Mouse (Mus musculus) thymus, postnatal 0 days (tissue): ENCODE data around the gene Ntsr1. TPM values are rescaled to one million over a fixed set of nuclear protein-coding genes. Genes with fewer than 3 reads are reported as not detected.

ENCODE experiments used
- DNase-seq: peaks from one replicate; pipeline ENCODE4 v3.0.0-alpha.2; 2015; ENCODE audit warnings: low spot score
- polyA plus RNA-seq: library from polyadenylated mRNA; unstranded; fragments of >200 nt; fragmentation: Nextera tagmentation; extraction: Ambion mirVana; gene quantifications from 2 replicates; pipeline ENCODE4 v1.2.1, GENCODE M21; 2015

The Ntsr1 gene
- 0.04 and 0.10 TPM in 2 replicates for polyA plus RNA-seq

DNA sequence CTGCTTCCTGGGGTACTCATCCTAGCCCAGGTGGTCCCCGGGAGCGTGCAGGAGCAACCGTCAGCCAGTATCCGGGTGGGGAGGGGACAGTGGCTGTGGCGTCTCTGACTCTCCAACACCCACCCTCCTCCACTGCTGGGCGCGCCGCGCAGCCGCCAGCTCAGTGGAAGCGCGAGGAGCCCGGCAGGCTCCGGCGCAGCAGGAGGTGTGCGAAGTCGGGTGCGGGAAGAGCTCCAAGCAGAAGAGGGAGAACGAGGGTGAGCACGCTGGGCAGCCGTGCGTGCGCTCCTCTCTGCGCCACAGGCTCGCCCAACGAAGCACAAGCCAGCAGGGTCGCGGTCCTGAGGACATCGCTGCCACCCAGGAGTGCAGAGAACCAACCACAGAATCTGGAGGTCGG, at the start of gene Ntsr1:
Ntsr1 (plus strand) TSS at position 236 of the 400 bp plus-strand sequence.
- DNase-seq = no peak

DNA sequence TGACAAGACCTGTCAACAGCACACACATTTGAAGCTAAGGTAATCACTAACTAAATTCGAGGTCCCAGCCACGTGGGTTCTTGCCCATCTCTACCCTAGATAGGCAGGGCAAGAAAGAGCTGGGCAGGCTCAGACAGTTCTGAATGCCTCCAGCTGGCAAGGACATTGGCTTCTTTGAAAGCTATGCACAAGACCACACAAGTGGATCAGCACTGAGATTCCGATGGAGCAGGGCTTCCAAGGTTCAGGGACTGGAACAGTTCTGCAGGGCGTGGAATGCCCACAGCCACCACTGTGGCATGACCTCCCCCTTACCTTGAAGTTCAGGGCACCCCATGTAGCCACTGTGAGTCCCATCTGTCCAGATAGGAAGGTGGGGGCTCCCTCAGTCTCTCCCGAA, 49.2 kb upstream of the Ntsr1 start:
- DNase-seq = no peak

DNA sequence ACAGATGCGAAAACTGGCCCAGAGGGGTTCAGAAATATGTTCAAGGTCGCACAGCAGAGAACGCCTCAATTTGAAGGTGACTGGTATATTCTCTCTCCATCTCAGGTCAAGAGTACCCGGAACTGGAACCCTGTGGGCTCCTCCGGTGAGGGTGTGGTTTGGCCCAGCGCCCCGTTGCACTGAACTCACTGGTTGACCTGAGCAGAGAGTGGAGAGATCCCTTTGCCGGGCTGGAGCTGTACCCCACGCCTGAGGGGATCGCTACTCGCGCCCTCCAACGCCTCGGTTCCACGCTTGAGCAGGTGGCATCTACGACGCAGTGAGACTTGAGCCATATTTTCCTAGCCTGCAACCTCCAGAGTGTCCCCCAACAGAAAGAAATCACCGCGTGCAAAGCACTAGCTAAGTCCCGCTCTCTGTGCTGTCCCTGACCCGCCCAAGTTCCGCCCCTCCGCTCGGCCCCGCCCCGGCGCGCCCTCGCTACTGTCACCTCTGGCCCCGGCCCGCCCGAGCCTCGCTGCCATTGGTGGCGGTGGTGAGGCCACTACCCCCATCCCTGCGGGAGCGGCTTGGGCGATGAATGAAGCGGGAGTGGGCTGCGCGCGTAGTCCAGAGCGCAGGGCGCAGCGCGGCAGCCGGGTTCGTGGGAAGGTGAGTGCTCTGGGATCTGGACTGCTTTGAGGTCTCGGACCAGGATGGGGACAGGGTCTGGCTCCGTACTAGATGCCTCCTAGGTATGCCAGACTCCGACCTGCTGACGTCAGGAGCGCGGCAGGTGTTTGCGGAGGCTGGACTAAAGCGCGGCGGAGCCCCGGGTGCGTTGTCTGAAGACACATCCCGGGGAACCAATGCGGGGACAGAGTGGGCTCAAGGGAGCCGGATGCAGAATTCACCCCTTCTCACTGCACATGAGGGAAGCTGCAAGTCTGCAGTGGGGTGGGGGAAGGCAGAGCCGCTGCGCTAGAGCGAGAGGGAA, 43.8 kb upstream of the Ntsr1 start, which contains the start of gene Slco4a1:
Slco4a1 (plus strand) TSS at position 523 of the 976 bp plus-strand sequence.
- peak; percentile 89 for DNase-seq

DNA sequence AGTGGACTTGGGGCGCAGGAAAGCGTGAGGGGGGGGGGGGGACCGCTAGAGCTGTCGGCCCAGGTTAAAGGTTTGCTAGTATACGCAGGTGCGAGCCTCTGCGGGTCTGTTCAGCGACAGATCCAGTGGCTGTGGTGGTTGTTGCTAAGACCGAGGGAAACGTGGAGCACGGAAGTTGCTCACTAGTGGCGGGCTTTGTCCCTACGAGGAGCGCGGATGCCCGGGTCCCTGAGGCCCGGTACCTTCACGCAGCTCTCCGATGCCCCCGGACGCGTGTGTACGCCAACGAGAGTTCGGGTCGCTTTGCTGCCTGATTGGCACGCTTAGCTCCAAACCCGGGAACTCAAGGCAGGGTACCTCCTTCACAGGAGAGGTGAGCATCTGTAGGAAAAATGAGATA, 43.1 kb upstream of the Ntsr1 start:
- peak; percentile 74 for DNase-seq

DNA sequence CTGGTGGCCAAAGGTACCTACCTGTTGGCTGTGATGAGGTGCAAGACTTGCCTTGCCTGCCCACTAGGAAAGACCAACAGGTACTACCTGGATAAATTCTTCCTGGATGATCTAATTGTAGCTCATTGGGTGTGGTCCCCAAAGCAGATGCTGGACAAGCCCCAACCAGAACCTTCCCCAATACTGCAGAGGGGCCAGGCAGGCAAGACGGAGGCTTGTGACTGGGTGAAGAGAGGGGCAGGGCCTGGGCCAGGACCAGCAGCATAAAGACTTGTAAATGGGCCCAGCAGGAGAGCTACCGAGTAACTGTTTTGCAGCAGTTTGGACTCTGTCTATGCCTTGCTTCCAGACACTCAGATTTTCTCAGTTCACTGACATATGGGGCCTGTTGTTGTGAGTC, 42.1 kb upstream of the Ntsr1 start:
- DNase-seq = no peak

DNA sequence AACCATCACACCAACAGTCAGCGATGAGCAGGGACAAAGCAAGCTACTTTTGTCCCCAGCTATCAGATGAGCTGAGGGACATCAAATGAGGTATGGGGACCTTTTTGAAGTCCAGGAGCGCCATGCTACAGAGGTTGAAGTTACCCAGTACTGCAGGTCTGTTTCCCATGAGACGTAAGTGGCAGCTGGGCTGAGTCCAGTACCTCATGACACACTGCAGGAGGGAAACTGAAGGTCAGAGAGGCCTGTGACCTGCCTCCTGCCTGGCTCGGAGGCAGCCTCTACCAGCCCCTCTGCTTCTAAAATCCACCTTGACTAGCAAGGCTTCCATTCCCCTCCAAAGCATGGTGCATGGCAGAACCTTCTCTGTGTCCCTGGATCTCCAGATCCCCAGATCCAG, 40.3 kb upstream of the Ntsr1 start:
- no peak for DNase-seq

DNA sequence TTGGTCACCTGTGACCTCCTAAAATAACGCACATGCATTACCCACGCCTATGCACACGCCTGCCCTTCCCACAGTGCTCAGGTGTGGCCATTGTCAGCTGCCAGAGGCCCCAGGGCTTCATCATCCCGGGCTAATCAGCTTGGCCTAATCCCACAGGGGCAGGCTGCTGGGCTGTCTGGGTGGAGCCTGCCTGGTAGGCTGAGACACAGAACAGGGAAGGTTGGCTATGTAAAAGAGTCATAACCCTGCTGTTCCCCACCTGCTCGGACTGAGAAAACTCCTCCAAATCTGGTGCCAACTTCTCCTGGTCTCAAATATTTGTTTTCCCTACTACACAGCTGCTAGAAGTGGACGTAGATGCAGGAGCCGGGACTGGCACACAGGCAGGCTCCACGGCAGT, 39.0 kb upstream of the Ntsr1 start:
- no peak for DNase-seq

DNA sequence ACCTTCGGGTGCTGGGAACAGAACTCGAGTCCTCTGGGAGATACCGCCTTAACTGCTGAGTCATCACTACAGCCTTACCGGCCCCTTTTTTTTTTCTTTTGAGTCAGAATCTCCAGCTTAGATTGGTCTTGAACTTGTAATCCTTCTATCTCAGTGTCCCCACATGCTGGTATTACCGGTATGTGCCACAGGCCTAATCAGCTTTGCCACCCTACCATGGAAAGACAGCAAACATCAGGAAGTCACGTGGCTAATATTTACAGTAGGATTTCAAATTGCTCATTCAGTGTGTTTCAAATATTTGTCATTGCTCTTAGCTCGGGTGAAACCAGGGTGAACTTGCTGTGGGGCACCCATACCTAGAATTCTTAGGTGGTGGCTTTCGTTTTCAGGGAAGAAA, 37.2 kb upstream of the Ntsr1 start:
- no peak for DNase-seq

DNA sequence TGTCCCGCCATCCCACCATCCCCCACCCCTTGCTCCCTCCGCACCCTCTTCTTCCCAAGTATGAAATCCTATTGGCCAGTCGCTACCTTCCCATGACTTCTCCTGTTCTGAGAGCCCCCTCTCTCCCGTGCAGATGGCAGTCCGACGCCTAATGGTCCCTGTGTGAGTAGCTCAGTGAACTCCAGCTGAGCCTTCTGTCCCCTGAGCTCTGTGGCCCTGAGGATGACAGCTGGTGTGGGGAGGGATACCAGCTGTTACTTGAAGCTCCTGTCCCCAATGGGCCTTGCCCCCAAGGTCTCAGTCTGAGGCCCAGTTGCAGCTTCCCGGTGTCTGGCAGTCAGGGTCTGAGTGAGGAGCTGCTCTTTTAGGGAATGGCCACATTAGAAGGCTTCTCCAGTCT, 33.3 kb upstream of the Ntsr1 start:
- no peak for DNase-seq

DNA sequence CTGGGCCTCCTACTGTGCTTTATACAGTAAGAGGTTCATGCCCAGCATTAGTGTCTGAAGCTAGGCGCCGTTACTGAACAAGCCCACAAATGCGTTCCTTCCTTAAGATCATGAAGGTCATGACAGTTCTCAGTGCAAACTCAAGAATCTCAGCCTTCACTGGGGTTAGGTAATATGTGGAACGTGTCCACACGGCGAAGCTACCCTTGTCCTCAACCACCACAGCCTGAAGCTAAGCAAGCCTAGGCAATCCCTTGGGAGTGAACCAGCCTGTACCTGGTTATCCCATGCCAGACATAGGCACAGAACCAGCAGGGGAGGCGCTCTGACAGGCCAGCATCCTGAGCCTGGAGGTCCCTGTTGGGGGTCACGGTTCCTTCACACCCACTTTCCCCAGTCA, 30.9 kb upstream of the Ntsr1 start:
- DNase-seq = no peak

DNA sequence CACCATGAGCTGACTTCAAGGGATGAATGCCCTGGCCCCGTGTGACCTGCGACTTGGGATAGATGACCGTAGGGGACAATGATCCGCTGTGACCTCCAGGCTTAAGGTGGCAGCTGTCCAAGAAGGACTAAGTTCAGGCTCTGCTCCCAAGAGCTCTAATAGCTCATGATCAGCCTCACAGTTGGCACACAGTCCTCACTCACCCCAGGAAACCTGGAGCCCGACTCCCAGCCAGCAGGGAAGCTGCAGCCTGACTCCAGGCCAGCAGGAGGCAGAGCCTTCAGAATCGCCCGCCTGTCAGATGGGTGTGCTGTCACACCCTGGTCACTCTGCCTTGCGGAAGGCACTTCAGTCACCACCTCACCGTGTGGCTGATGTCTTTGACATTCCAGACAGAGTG, 30.0 kb upstream of the Ntsr1 start:
- no peak for DNase-seq

DNA sequence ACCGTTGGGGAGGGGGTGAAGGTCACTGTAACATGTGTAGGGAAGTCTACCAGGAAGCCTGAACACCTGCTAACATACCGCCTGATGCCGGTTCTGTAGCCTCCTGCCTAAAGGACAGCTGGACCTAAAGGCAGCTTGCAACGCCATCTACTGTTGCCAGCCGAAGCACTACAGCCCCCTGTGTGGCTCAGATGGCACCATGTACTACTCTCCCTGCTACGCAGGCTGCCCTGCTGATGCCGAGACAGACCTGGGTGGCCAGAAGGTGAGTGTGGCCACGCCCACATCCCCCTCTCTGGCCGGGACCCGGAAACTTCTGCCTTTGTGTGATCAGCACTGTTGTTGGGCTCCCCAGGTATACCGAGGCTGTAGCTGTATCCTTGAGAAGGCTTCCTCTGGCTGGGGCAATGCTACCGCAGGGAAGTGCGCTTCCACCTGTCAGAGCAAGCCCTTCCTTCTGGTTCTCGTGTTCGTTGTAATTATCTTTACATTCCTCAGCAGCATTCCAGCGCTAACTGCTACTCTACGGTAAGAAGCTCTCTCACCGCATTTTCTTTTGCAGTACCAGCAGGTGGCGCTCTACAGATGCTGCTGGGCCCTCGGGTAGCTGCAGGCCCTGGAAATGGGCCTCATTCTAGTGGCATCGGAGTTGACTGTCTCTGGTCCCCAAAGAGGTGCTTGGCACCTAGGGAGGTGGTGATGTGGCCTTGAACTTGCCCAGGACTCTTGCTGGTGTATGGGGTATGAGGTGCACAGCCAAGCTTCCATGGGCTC, 27.3 kb upstream of the Ntsr1 start:
- peak; percentile 56 for DNase-seq

DNA sequence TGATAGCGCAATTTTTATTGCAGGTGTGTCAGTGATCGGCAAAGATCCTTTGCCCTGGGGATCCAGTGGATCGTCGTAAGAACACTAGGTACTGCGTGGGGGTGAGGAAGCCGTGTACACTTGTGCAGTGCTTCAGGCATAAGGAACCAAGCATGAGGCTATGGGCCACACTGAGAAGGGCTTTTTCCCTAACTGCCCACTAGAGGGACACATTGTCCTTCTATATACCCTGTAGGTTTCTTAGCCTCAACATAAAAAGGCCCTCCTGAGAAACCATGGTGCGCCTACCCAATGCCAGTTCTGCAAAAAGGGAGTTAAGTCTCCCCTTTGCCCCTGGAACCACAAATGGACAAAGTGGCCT, 26.7 kb upstream of the Ntsr1 start:
- DNase-seq = peak; percentile 59

DNA sequence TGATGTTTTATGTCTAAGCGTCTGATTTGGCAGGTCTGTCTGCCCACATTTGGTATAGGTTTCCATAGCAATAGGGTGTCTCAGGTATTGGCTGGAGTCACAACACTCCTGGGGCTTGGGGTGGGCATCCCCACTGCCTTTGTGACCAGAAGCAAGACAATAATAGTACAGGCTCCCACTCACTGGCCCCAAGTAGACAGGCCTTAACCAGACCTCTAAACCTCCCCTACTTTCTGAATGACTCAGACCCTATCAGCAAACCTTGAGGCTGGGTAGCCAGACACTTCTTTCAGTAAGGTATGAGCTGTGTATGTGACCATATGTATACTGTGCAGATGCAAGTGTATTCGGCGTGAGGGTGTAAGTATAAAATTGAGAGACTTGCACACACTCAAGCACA, 24.9 kb upstream of the Ntsr1 start:
- no peak for DNase-seq

DNA sequence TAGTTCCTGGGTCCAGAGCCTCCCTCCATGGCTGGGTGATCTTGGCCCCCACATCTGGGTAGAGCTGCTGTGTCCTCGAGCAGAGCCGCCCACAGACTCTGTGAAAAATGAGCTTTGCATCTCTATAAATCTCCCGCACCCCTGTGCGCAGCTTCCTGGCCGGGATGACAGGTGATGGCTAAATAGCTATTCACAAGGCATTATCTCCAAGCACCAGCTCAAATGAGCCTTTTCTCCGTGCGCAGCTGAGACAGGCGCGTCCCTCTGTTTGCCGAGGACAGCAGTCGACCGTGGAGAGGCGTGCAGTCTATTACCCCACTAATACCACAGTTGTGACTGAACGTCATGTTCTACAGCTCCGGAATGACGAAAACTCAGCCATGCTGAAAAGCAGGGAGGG, 17.5 kb upstream of the Ntsr1 start:
- no peak for DNase-seq

DNA sequence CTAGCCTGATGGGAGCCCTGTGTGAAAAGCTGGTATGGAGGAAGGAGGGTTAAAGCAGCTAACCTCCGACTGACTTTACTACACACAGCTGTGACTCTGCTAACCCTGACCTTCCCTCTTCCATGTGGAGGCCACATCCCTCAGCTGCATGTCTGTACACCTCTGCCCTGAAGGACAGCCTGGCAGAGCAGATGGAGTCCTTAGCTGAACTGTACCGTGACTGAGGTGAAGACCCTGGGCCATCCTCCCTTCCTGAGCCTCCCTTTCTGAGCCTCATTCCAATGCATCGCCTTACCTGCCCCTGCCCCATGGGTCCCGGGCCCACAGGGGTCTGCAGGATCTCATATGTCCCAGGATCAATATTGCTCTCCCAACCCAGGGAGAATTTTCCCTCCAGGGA, 14.9 kb upstream of the Ntsr1 start:
- DNase-seq = no peak

DNA sequence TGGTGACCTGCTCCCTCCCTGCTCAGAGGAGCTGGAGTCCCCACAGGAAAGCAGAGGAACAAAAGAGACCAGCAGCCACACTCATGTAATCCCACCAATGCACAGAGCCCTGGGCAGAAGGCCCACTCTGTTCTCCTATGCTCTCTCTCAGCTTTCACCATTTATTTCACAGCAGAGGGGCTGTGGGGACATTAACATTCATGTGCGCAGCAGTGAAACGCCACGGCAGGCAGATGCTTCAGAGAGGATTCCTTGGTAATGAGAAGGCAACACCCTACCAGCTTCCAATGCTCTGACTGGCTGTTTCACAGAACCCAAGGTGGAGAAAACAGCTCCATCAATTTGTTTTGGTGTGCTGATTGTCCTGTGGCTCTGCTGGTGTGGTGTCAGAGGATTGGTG, 14.5 kb upstream of the Ntsr1 start:
- no peak for DNase-seq

DNA sequence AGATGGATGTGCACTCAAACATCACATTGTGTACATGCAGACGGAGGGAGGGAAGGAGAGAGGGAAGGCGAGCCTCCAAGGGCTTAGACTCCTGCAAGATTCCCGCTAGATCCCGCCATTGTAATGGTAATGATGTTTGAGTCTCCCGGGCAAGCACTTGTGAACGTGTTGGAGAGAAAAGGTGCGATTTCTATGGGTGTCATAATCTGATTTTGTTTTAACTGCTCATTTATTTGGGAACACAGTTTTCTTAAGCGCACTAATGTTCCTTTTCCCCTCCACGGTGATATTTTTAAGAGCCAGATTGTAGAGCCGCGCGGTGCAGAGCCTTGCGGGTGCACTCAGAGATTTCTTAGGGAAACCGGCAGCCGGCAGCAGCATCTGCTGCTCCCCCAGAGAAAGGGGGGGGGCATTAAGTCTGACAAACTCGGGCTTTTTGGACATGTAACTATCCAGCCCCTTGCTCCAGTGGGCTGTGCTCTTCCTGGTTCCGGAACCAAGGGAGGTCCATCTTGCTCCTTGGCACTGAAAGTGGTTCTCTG, 11.5 kb upstream of the Ntsr1 start:
- no peak for DNase-seq

DNA sequence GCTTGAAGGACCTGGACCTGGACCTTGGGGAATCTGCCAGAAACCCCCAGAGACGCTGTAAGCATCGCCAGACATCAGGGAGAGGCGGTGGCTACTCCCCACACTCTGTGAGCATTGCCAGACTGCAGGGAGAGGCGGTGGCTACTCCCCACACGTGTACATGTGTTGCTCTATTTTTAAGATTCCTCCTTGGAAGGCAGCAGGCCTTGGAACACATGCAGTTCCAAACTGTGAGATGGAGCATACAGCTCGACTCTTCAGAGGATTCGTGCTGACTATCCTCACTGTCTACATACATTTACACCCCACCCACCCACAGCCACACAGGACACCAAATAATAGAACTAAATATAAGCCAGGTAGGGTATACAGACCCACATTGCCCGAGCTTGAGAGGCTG, 3.9 kb upstream of the Ntsr1 start:
- no peak for DNase-seq

DNA sequence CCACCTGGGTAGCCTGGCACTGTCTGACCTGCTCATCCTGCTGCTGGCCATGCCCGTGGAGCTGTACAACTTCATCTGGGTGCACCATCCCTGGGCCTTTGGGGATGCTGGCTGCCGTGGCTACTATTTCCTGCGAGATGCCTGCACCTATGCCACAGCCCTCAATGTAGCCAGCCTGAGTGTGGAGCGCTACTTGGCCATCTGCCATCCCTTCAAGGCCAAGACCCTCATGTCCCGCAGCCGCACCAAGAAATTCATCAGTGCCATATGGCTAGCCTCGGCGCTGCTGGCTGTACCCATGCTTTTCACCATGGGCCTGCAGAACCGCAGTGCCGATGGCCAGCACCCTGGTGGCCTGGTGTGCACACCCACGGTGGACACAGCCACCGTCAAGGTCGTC, 950 bp downstream of the Ntsr1 start:
- no peak for DNase-seq

DNA sequence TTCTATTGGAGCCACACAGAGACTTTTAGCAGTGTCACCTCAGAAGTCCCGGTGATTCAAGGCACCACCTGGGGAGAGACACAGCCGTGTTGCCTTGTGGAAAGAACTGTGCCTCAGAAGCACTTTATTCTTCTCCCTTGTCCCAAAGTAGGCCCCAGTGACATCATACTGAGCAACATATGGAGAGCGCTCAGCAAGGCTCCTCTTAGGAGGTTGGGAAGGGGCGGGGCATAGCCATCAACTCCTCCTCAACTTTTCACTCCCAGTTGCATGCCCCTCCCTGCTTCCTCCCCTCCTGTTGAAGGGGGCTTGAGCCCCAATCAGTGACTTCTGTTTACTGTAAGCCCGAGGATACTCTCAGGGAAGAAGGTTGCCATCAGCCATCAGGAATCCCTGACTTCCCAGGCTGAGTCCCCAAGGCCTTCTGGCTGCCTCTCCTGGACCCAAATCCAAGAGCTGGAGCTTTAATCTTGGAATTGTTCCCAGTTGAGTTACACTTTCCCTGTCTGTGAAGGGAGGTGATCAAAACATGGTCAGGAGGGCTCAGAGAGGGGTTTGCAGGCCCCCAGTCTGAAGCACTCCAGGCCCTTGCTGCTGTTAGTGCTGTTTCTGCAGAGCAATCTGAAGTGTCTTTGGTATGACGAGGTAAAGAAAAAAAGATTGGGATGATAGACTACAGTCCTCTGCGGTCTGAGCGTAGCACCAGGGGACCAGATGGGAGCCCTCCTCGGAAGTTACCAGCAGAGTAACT, 1.6 kb downstream of the Ntsr1 start:
- no peak for DNase-seq
